ENCODE assay signal across 9 mouse cellular contexts in the genomic region with DNA sequence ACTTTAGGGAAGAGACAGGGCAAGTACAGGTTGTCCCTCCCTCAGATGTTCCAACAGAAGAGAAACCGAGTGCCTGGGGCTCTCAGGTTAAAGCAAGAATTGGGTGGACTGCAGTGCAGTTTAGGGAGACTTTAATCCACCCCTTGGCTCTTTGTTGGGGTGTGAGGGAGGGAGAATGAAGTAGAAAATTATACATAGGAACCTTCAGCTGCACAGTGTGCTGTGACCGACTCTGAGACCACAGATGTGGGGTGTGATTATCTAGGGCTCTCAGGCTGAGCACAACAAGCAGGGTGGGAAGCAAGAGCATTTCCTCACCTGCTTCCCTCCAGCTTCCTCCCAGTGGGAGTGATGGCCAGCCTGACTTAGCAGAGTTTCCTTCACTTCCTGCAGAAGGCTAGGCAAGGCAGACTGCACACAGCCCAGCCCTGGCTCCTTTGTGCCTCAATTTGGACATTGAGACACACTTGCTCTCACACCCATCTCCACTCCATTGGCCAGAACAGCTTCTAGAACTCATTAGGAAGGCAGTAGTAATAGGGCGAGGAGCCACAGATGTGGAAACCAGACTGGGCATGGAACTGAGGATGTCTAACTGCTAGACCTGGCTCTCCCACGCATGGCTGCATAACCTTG. TPM values are rescaled to one million over a fixed set of nuclear protein-coding genes. Genes with fewer than 3 reads are reported as not detected.
A peak's percentile ranks its signal among the peaks of the same experiment; 100 is the strongest.
DNase-seq lines count a peak whose midpoint lies in the region; ATAC-seq and TF ChIP-seq lines count a peak whose summit lies in the region.
"Had no signal": no experiment of that assay in that cellular context is flagged by ENCODE, and none has a peak within 500 bp of the region (broad histone marks: within the 10 kb centered on the region; RNA-seq: fewer than 3 reads in every experiment).

No protein-coding gene starts in this region.

- no peak for TF ChIP-seq CTCF in lung, embryonic 14.5 days (IDR thresholded peaks at IDR 0.05; ENCODE audit: low read depth)
- TF ChIP-seq CTCF in lung, adult 2 months (IDR thresholded peaks at IDR 0.05; ENCODE audit: insufficient read depth, low read length) = no peak
- TF ChIP-seq CTCF in kidney, postnatal 0 days (IDR thresholded peaks at IDR 0.05; ENCODE audit: low read depth) = no peak
- TF ChIP-seq CTCF in small intestine, adult 2 months (IDR thresholded peaks at IDR 0.05; ENCODE audit: extremely low read depth, insufficient read length, insufficient replicate concordance, low read depth, low read length) = no peak

- H3K27ac ChIP-seq in lung, embryonic 14.5 days (ENCODE audit: low read depth) = peak overlapping the region; percentile 44
- peak overlapping the region; percentile 70 for H3K27ac ChIP-seq in kidney, postnatal 0 days
- peak overlapping the region; percentile 87 for H3K27ac ChIP-seq in small intestine, adult 2 months (ENCODE audit: insufficient read depth, low read depth, low read length)
- H3K27ac ChIP-seq: neural tube, embryonic 12.5 days had no signal

- DNase-seq in lung, embryonic 14.5 days = peak; percentile 30
- DNase-seq in lung, adult 2 months = no peak
- peak; percentile 27 for DNase-seq in kidney, postnatal 0 days (ENCODE audit: low spot score)
- no peak for DNase-seq in Muller cell, postnatal 12 days (ENCODE audit: inconsistent ontology term)
- no peak for DNase-seq in natural killer cell, adult 2 months (ENCODE audit: low spot score in 2 of 2)
- no peak for DNase-seq in gastrocnemius, adult 18-20 months (ENCODE audit: low spot score)

- H3K9ac ChIP-seq in lung, embryonic 14.5 days = no peak overlapping the region
- H3K9ac ChIP-seq in kidney, postnatal 0 days (ENCODE audit: low read depth, low read length) = no peak overlapping the region
- H3K9ac ChIP-seq: neural tube, embryonic 12.5 days had no signal

- H3K4me3 ChIP-seq in lung, embryonic 14.5 days (ENCODE audit: low read depth, low read length) = no peak overlapping the region
- H3K4me3 ChIP-seq in lung, adult 2 months (replicated peaks; ENCODE audit: extremely low read depth, low read depth, low read length) = no peak overlapping the region
- no peak overlapping the region for H3K4me3 ChIP-seq in kidney, postnatal 0 days (replicated peaks; ENCODE audit: low read depth, low read length)
- H3K4me3 ChIP-seq in small intestine, adult 2 months (ENCODE audit: low read depth, low read length) = no peak overlapping the region
- H3K4me3 ChIP-seq: neural tube, embryonic 12.5 days had no signal

- H3K4me2 ChIP-seq in lung, embryonic 14.5 days = no peak overlapping the region
- H3K4me2 ChIP-seq in kidney, postnatal 0 days (ENCODE audit: low read length) = no peak overlapping the region

- ATAC-seq in lung, embryonic 14.5 days (ENCODE audit: insufficient read depth) = no peak
- peak; percentile 20 for ATAC-seq in granulocyte monocyte progenitor cell, adult 5-6 weeks (replicated peaks; ENCODE audit: poor library complexity, severe bottlenecking)
- ATAC-seq in kidney, postnatal 0 days (replicated peaks; ENCODE audit: low FRiP score, low read depth) = no peak

- no peaks in the 10 kb centered on the region for H3K9me3 ChIP-seq in lung, embryonic 14.5 days (ENCODE audit: low read depth, low read length)
- no peaks in the 10 kb centered on the region for H3K9me3 ChIP-seq in kidney, postnatal 0 days (replicated peaks; ENCODE audit: low read length)
- H3K9me3 ChIP-seq: neural tube, embryonic 12.5 days had no signal

- WGBS in lung, embryonic 14.5 days = 68% methylated on average over 4 of the region's 4 CpGs
- WGBS in lung, adult 2 months = 29% methylated on average over 4 of the region's 4 CpGs
- 52% methylated on average over 4 of the region's 4 CpGs for WGBS in kidney, postnatal 0 days
- 38% methylated on average over 4 of the region's 4 CpGs for WGBS in small intestine, adult 2 months

- H3K36me3 ChIP-seq in lung, embryonic 14.5 days (ENCODE audit: insufficient read depth) = no peaks in the 10 kb centered on the region
- H3K36me3 ChIP-seq in kidney, postnatal 0 days (ENCODE audit: insufficient read depth, low read length) = no peaks in the 10 kb centered on the region
- H3K36me3 ChIP-seq in small intestine, adult 2 months (ENCODE audit: control insufficient read depth, insufficient read depth, low read length) = no peaks in the 10 kb centered on the region

- peaks cover 12% of the 10 kb centered on the region for H3K4me1 ChIP-seq in lung, embryonic 14.5 days (ENCODE audit: insufficient read depth)
- H3K4me1 ChIP-seq in lung, adult 2 months (ENCODE audit: control insufficient read depth, insufficient read depth, low read length) = peaks cover 12% of the 10 kb centered on the region
- peaks cover 18% of the 10 kb centered on the region for H3K4me1 ChIP-seq in kidney, postnatal 0 days (replicated peaks; ENCODE audit: insufficient read depth, low read length)
- peaks cover 32% of the 10 kb centered on the region for H3K4me1 ChIP-seq in small intestine, adult 2 months (ENCODE audit: control insufficient read depth, insufficient read depth, insufficient read length, low read length)

- no peak for TF ChIP-seq POLR2A in lung, adult 2 months (IDR thresholded peaks at IDR 0.05; ENCODE audit: borderline replicate concordance, extremely low read depth, low read depth, low read length)
- TF ChIP-seq POLR2A in small intestine, adult 2 months (IDR thresholded peaks at IDR 0.05; ENCODE audit: low read depth, low read length) = no peak

- no peaks in the 10 kb centered on the region for H3K27me3 ChIP-seq in lung, embryonic 14.5 days (ENCODE audit: insufficient read depth, low read length)
- H3K27me3 ChIP-seq in kidney, postnatal 0 days (ENCODE audit: insufficient read depth, low read length) = no peaks in the 10 kb centered on the region
- H3K27me3 ChIP-seq in small intestine, adult 2 months (ENCODE audit: control insufficient read depth, insufficient read depth, low read length) = no peaks in the 10 kb centered on the region
- H3K27me3 ChIP-seq: neural tube, embryonic 12.5 days had no signal

RNA-seq across cellular contexts. Expression of a gene that starts 25.7 kb away (rescaled TPM):
- polyA plus RNA-seq in lung, embryonic 14.5 days (2014; fragmentation: Nextera tagmentation; extraction: Ambion mirVana) = 25.5 and 29.8 TPM in 2 replicates
- 567 and 655 TPM in 2 replicates for polyA plus RNA-seq in lung, adult 2 months (2012; rRNA removed)
- 21.9 and 24.6 TPM in 2 replicates for total RNA-seq in granulocyte monocyte progenitor cell, adult 5-6 weeks (2014; fragmentation: Nextera tagmentation)
- total RNA-seq in granulocyte monocyte progenitor cell, adult 5-6 weeks (2017) = 13.8 and 15.0 TPM in 2 replicates
- polyA plus RNA-seq in kidney, postnatal 0 days (2015; fragmentation: Nextera tagmentation; extraction: Ambion mirVana) = 27.8 and 30.8 TPM in 2 replicates
- 497 and 689 TPM in 2 replicates for polyA plus RNA-seq in small intestine, adult 2 months (2012; rRNA removed)
- 10 to 100 TPM; 29.0 to 42.2 TPM for total RNA-seq in gastrocnemius, adult 18-20 months (2021)

RNA-seq across cellular contexts. Expression of a gene that starts 30.7 kb away (rescaled TPM):
- 0.62 and 0.63 TPM in 2 replicates for polyA plus RNA-seq in lung, embryonic 14.5 days (2014; fragmentation: Nextera tagmentation; extraction: Ambion mirVana)
- polyA plus RNA-seq in lung, adult 2 months (2012; rRNA removed) = 10.2 TPM in 2 replicates
- total RNA-seq in granulocyte monocyte progenitor cell, adult 5-6 weeks (2014; fragmentation: Nextera tagmentation) = 1.9 TPM in 1 of 2 replicates, not detected in the other
- total RNA-seq in granulocyte monocyte progenitor cell, adult 5-6 weeks (2017) = not detected in 2 replicates
- 0.59 and 0.75 TPM in 2 replicates for polyA plus RNA-seq in kidney, postnatal 0 days (2015; fragmentation: Nextera tagmentation; extraction: Ambion mirVana)
- 0.05 and 0.39 TPM in 2 replicates for polyA plus RNA-seq in small intestine, adult 2 months (2012; rRNA removed)
- total RNA-seq in gastrocnemius, adult 18-20 months (2021) = under 1 TPM in 1 of 2 experiments, not detected in 1; 0.11 TPM

RNA-seq across cellular contexts. Expression of a gene that starts 43.8 kb away (rescaled TPM):
- polyA plus RNA-seq in lung, embryonic 14.5 days (2014; fragmentation: Nextera tagmentation; extraction: Ambion mirVana) = 3.1 and 3.5 TPM in 2 replicates
- 33.3 and 41.8 TPM in 2 replicates for polyA plus RNA-seq in lung, adult 2 months (2012; rRNA removed)
- 0.38 and 0.49 TPM in 2 replicates for total RNA-seq in granulocyte monocyte progenitor cell, adult 5-6 weeks (2014; fragmentation: Nextera tagmentation)
- 0.26 and 0.69 TPM in 2 replicates for total RNA-seq in granulocyte monocyte progenitor cell, adult 5-6 weeks (2017)
- 2.6 and 3.6 TPM in 2 replicates for polyA plus RNA-seq in kidney, postnatal 0 days (2015; fragmentation: Nextera tagmentation; extraction: Ambion mirVana)
- polyA plus RNA-seq in small intestine, adult 2 months (2012; rRNA removed) = 12.7 and 17.9 TPM in 2 replicates
- total RNA-seq in gastrocnemius, adult 18-20 months (2021) = 1 to 10 TPM; 3.6 to 8.1 TPM

RNA-seq across cellular contexts. Expression of a gene that starts 46.4 kb away (rescaled TPM):
- polyA plus RNA-seq in lung, embryonic 14.5 days (2014; fragmentation: Nextera tagmentation; extraction: Ambion mirVana) = 103 and 104 TPM in 2 replicates
- polyA plus RNA-seq in lung, adult 2 months (2012; rRNA removed) = 63.0 and 63.5 TPM in 2 replicates
- total RNA-seq in granulocyte monocyte progenitor cell, adult 5-6 weeks (2014; fragmentation: Nextera tagmentation) = 28.7 and 49.8 TPM in 2 replicates
- 9.0 and 14.1 TPM in 2 replicates for total RNA-seq in granulocyte monocyte progenitor cell, adult 5-6 weeks (2017)
- polyA plus RNA-seq in kidney, postnatal 0 days (2015; fragmentation: Nextera tagmentation; extraction: Ambion mirVana) = 162 and 169 TPM in 2 replicates
- 36.9 and 62.6 TPM in 2 replicates for polyA plus RNA-seq in small intestine, adult 2 months (2012; rRNA removed)
- 10 to 100 TPM; 54.0 to 63.3 TPM for total RNA-seq in gastrocnemius, adult 18-20 months (2021)

RNA-seq across cellular contexts. Expression of a gene that starts 46.6 kb away (rescaled TPM):
- 233 and 236 TPM in 2 replicates for polyA plus RNA-seq in lung, embryonic 14.5 days (2014; fragmentation: Nextera tagmentation; extraction: Ambion mirVana)
- 141 and 172 TPM in 2 replicates for polyA plus RNA-seq in lung, adult 2 months (2012; rRNA removed)
- 100 and 106 TPM in 2 replicates for total RNA-seq in granulocyte monocyte progenitor cell, adult 5-6 weeks (2014; fragmentation: Nextera tagmentation)
- total RNA-seq in granulocyte monocyte progenitor cell, adult 5-6 weeks (2017) = 98.8 and 140 TPM in 2 replicates
- 248 and 264 TPM in 2 replicates for polyA plus RNA-seq in kidney, postnatal 0 days (2015; fragmentation: Nextera tagmentation; extraction: Ambion mirVana)
- 81.6 and 160 TPM in 2 replicates for polyA plus RNA-seq in small intestine, adult 2 months (2012; rRNA removed)
- 10 to 100 TPM; 74.4 to 77.1 TPM for total RNA-seq in gastrocnemius, adult 18-20 months (2021)

Comparison
In these comparisons a context has a peak if more than half of its experiments do, and no peak if none do; other contexts are left out.
1. DNase-seq: peak in lung, embryonic 14.5 days (single experiment) and kidney, postnatal 0 days (single experiment); none in lung, adult 2 months (single experiment), Muller cell, postnatal 12 days (single experiment), natural killer cell, adult 2 months (0 of 2) and gastrocnemius, adult 18-20 months (single experiment).
2. RNA of a gene that starts 25.7 kb away (polyA plus RNA-seq): 497 to 689 TPM in small intestine, adult 2 months and 567 to 655 TPM in lung, adult 2 months; 27.8 to 30.8 TPM in kidney, postnatal 0 days and 25.5 to 29.8 TPM in lung, embryonic 14.5 days; every median in the first group is over 10 times any median in the second.
3. Peak in every context shown above with its lines, with median percentiles within 50 percentile points of each other: H3K27ac ChIP-seq.